Mouse (Mus musculus): ENCODE results near the gene Gpr89. TPM values are rescaled to one million over a fixed set of nuclear protein-coding genes. Genes with fewer than 3 reads are reported as not detected.

The Gpr89 gene
- total RNA-seq, 2 experiments from 2014 or later = 17.8 to 24.3 TPM

DNA sequence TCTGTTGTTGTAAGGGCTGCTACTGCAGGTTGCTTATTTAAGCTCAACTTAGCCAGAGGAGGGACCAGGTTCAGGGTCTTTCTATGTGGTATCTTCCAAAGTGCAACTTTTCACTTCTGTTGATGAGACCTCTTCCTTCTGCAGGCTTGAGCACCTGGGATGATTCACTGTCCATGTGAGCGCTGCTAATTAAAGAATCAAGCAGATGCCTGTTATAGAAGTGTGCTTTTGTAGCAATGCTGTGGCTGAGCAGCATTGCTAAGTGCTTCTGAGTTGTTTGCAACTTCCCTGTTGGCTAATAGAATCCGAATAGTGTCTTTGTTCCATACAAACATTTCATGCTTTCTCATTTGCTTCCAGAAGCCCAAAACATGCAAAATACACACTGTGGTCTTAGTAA is 34.9 kb downstream of the Gpr89 start:
- DNase-seq = no peak

DNA sequence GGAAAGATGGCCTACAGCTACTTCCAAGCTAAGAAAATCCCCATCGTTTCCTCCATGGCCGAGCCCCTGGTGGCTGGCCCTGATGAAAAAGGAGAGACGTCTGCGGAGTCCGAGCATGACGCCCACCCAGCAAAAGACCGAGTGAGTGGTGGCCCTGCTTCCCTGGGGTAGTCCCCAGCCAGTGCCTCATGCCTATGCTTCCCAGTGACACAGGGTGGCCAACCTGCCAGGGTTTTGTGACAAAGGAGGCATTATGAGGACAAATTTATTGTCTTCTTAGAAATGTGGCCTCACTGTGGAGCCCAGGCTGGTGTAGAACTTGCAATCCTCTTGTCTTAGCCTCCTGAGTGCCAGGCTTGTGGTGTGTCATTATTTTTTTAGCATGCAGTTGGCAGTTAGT is 36.1 kb downstream of the Gpr89 start:
- no peak for DNase-seq

DNA sequence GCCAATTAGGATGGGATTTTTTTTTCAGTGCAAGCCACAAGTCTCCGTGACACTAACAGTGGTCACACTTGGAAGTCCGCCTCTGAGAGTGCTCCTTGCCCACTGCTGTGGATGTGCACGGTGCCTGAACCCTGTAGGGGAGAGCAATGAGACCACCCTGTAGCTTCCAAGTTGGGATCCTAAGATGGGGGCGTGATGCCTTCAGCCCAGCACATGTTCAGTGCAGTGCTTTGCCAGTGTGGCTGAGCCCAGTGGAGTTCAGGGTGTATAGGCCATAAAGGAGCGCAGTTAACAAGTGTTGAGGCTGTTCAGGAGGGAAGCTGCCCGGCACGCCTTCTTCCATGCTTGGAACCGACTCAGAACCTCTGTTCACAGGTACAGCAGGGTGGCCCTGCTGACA is 36.6 kb downstream of the Gpr89 start:
- no peak for DNase-seq

DNA sequence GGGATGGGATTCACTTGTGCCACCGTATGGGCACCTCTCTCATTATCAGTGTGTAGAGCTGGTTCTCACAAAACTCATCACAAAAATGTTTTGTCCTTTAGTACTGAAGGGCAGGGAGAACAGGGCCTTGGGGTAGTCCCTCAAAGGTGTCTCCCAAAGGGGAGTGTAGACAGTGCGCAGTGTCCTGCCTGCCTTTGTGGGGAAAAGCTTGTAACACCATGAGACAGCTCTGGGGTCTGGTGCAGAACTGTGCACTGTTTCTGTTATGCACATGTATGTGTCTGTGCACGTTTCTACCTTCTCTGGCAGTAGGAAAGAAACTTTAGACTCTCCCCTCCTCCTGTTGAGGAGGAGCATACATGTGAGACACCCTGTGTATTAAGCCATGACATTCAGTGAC is 37.3 kb downstream of the Gpr89 start:
- DNase-seq = no peak

DNA sequence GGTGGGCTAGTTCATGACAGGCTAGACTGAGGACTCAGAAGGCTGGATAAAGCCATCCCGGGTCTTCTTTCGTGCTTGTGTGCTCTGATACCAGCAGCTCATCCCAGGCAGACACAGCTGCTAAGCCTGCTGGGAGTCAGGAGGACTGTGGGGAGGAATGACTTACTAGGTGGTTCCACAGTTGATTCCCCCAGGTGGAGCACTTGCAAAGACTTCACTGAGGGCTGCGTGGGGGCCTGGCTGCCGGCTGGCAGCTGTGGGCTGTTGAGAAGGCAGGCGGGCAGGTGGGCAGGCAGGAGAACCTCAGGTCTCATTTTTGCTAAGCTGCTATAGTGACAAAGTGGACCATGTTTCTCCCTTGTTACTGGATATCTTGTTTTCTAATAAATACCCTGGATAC is 44.6 kb downstream of the Gpr89 start:
- DNase-seq = no peak

DNA sequence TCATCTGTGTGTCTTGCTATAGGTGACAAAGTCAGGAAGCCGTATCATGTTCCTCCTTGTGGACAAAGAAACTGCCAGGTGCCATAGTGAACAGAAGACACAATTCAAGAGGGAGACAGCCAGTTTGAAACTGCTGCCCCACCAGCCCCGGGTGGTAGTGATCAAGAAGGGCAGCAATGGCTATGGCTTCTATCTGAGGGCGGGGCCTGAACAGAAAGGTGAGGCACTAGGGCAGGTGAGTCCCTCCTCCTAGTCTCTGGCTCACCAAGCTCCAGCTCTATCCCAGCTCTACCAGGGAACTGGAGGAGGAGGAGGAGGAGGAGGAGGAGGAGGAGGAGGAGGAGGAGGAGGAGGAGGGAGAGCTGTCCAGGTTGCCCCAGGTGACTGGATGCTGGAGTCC is 49.3 kb downstream of the Gpr89 start:
- DNase-seq = no peak

DNA sequence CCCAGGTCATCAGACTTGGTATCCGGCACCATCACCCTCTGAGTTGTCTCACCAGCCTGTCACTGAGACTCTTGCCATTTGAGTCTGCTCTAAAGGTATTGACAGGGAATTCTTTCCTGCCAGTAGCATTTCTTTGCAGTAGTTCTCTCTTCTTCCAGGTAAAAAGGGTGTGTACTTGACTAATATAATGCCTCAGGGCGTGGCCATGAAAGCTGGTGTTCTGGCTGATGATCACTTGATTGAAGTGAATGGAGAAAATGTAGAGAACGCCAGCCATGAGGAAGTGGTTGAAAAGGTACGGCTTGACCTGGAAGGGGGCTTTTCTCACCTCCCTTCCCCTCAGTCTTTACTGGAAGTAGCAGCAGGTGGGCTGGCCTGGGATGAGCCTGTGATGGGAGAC is 50.8 kb downstream of the Gpr89 start:
- DNase-seq = no peak

DNA sequence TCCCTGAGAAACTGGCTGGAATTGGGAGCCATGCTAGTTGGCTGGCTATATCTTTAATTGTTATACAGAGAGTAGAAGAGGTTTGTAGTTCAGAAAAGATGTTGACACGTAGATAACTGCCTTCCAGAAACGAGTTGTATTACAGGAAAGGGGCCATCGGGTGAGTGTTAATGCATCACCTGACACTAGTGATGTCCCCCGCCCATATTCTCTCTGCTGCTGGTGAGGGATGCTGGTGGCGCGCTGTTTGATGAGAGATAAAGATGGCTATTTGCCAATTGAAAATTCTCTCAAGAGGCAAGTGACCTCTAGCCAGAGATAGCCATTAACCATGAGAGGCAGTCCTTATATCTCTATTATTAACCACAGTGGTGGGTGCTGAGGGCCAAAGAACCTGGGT is 52.6 kb downstream of the Gpr89 start:
- no peak for DNase-seq

DNA sequence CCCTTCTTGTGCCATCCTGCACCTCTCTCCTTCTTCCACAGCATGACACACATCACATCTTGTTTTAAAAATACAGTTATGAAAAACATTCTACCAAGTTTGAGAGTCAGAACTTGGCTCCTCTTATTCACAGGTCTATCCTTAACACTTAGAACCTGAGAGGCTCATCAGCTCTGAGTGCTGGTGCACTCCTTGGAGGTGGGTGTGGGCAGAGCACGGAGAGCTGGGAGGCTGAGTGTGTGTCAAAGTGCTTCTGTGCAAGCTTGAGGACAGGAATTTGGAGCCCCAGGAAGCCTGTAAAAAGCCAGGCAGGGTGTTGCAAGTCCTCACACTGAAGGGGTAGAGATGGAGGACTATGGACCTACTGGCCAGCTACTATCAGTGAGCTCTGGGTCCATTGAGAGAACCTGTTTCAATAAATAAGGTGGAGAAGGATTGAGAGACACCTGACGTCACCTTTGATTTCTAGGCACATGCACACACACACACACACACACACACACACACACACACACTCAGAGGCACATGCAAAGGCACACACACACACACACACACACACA is 55.9 kb downstream of the Gpr89 start:
- DNase-seq = no peak

DNA sequence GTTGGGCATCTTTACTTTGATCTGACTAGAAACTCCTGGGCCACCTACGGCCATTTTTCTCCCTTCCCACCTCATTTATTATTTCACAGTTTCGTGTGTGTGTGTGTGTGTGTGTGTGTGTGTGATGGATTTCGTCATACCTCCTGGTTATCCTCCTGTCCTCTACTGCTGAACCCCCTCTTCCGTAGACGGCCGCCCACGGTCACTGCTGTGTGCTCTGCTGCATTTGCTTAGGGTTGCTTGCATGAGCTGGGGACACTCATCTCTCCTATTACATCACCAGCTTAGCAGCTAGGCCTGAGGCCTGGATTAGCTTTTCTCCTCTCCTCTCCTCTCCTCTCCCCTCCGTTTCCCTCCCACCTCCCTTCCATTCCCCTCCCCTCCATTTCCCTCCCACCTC is 56.7 kb downstream of the Gpr89 start:
- DNase-seq = no peak

DNA sequence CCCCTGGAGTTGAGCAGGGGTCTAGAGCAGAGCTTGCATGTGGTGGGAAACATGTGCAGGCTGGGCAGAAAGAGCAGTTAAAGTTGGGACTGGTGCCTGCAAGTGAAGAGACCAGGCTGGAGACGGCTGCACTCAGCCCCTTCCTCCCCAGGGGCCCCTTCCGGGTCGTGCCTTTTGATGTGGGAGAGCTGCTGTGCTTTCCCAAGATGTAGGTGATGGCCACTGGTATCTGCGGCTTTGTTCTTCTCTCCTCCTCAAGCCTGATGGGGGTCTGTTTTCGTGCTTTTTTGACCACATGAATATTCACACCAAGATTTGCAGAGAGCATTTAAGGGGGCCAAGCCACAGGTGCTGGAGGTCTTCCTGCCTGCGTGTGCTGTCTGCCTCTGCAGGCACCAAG is 57.5 kb downstream of the Gpr89 start:
- no peak for DNase-seq

DNA sequence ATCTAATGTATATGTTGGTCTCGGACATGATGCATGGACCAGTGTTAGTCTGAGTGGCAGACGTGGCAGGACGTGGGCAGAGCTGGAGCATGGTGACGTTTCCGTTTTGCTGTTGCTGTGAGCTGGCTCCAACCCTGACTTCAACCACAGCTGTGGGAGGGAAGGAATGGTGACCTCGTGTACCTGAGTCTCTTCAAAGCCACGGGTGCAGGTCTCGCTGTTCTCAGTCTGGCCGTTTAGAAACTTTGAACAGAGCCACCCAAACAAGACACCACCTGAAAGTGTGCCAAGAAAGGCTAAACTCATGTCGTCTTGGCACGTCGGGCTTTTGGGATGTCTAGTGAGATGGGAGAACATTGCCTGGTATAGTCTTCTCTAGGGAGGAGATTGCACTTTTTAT is 58.2 kb downstream of the Gpr89 start:
- no peak for DNase-seq

DNA sequence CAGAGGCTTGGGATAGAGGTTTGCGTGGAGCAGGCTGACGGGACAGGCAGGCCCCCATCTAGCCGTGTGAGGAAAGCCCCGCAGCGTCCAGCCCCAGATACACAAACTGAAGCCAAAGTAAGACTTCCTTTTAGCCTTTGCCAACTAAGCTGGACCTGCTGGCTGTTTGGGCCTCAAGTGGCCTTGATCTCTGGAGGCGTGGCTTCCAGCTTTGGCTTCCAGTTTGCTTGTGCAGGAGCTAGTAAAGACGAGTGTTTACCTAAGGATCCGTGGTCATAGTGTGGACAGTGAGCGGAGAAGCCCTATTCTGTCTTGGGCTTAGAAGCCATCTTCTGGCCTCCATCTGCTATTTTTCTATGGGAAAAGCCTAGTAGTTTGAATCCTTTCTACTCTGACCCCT is 59.3 kb downstream of the Gpr89 start:
- DNase-seq = no peak

DNA sequence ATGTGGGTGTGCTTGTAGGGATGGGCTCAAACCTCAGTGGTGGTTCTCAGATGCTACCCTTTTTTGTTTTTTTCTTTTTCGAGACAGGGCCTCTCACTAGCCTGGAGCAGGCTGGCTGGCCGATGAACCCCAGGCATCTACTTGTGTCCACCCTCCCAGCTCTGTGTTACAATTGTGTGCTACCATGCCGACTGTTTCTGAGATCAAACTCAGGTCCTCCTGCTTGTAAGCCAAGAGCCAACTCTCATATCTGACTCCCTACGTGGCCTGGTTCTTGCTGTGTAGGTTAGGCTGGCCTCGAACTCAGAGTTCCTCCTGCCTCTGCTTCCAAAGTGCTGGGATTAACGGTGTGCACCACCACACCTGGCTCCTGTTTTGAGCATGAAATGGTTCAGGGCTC is 60.0 kb downstream of the Gpr89 start:
- DNase-seq = no peak

DNA sequence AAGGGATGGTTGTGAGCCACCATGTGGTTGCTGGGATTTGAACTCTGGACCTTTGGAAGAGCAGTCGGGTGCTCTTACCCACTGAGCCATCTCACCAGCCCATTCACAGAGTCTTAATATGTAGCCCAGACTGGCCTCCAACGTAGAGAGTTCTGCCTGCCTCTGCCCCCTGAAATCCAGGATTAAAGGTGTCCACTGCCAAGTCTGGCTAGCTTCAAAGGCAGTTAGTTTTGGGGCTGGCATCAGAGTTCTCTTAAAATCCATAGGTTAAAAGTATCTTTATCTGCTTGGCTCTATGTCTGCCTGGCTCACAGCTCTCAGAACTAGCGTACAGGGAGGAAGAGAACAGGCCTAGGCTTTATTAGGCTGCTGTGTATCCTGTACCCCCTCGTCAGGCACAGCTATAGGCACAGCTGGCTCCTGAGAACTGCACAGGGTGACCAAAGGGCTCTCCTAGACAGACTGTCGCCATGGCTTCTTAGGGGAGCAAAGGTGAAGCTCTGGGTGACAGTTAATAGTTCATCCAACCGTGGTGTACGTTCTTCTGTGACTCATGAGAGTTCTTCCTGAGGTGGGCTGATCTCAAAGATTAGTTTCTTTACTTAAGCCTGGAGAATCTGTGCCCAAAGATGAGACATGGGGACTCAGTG is 66.0 kb downstream of the Gpr89 start:
- DNase-seq = no peak

DNA sequence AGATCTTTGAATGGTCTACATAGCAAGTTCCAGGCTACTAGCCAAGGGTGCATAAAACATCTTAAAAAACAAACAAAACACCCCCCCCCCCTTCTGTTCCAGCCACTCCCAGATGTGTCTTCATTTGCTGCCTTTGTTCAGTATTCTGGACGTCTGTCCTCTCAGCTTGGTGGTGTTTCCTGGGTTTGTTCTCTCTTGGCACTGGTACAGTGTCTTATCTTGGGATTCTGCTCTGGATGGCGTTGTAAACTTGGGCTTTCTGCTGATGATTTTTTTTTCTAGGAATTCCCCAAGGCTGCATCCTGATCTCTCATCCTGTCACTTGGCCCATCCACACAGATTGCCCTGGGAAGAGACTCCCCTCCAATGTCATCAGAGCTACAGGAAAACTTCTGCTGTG is 68.7 kb downstream of the Gpr89 start:
- DNase-seq = no peak

DNA sequence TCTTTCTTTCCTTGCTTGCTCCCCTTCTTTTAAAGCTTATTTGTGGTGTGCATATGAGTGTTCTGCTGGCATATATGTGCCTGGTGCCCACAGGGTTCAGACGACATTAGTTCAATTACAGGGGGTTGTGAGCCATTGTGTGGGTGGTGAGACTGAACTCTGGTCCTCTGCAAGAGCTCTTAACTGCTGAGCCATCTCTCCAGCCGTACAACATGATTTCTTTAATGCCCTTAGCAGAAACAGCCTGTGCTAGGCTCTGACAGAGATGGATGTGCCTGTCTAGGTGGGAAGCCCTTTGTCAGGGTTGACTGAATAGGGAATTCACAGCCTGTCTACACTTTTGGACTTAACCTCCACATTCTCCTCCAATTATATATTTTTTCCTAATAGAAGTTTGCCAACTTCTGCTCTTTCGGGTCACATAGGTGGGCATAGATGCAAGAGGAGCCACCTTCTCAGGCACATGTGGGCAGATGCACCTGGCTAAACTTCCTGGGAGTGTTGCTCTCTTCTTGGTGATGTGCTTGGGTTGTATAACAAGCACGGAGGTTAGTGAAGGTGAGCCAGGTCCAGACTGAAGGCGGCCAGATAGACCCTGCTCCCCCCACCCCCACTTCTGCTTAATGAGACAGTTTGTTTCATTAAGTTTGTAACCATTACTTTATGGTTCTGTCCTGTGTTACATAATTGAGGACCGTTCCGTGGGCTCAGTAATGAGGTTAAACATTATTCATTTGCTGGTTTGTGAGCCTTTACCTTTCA is 70.4 kb downstream of the Gpr89 start:
- no peak for DNase-seq

DNA sequence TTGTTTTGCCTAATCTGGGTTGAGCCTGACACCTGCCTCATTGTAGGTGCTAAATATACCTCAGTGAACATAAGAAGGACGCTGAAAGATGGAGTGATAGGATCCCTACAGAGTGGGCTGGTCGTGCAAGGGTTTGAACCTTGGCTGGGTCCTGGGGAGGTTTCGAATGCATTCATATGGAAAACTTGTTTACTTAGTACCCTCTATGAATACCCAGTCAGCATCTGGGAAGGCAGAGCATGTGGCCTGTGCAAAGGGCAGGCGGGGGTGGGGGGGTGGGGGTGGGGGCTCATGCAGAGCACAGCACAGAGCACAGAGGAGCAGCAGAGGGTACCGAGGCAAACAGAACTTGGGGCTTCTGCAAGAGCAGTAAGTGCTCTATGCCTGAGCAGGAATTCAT is 72.2 kb downstream of the Gpr89 start:
- no peak for DNase-seq

DNA sequence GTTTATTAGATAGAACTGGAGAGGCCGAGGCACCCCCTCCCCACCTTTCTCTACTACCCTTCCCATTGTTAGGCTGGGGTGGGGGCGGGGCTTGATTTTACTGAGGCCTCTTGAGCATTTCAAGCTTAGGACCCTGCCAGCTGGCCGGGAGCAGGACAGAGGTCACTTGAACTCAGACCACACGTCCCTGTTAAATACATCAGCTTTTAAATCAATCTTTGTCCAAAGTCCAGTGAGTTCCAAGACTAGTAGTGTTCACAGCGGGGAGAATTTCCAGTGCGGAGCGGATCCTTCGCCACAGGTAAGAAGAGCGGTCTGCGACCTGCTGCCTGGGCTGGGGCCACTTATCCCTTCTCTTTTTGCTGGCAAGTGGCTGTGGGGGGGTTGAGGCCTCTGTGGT is 75.3 kb downstream of the Gpr89 start:
- DNase-seq = no peak

DNA sequence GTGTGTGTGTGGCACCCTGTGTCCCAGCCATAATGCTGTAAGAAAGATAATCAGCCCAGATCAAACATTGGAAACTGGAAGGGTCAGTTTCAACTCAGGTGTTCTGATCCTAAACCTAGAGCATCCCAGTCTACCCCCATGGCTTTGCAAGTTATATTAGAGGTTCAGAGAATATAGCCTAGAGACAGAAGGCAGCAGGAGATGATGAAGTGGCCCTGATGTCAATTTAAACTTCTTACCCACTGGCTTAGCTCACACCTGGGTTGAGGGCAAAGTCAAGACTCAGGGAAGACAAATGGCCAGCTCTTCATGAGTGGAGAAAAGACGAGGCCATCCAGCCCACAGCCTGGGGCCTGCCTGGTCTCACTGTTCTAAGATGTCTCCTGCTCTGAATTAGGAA is 76.2 kb downstream of the Gpr89 start, which contains the start of the genes Pdzk1 and Cd160:
Gene Pdzk1, plus strand, starts transcription at position 301 of the 400 bp plus-strand sequence.
Gene Cd160, minus strand, starts transcription at position 368 of the 400 bp plus-strand sequence.
- no peak for DNase-seq

DNA sequence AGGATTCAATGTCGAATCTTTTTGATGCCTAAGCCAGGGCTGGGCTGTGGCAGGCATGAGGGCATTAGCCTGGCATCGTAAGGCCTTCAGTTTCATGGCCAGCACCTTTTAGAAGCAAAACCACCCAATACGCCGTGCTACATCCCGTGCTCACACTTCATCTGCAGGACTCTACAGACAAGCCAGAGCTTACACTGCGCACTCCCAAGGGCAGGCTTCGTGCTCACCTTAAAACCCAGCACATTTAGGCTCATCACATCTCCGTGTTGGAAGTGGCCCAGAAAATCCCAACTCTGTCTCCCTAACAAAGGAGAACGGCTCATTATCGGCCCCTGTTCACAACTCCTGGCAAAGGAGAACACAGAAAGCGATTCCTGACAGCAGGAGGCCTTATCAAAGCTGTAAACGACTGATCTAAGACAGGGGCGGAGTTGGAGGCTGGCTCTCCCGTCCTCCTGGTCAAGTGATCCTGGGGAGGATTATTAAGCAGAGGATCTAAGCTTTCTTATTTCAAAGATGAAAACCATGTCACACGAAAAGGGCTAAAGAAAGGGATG is 76.8 kb downstream of the Gpr89 start:
- DNase-seq = no peak

DNA sequence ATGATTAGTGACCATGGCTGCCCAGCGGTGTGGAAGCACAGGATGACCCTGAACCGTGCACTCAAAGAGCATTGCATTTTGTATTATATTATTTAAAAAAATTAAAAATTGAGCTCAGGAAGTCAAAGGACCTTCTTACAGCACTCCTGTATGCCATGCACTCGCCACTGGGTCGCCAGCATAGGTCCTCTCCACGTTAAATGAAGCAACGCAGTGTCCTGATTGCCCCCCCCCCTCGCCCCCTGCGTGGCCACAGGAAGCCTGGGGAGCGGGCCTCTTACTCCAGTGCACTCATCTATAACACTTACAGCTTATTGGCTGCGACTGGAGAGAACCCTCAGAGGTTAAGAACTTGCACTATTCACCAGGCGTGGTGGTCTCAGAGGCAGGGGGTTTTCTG is 79.9 kb downstream of the Gpr89 start:
- DNase-seq = no peak

DNA sequence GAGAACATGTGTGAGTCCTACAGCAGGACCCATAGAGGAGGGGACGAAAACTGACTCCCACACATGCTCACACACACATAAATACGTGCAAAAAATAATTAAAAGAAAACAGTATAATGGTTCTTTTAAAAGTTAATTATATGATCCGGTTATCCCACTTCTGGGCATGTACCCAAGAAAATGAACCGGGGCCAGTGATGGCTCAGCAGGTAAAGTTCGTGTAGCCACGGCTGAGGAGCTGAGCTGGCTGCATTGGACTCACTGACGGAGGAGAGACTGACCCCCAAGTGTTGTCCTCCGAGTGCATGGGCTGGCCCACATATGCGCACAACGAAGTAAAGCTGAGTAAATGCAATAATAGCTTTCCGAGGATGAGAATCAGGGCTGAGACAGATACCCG is 80.5 kb downstream of the Gpr89 start:
- DNase-seq = no peak

DNA sequence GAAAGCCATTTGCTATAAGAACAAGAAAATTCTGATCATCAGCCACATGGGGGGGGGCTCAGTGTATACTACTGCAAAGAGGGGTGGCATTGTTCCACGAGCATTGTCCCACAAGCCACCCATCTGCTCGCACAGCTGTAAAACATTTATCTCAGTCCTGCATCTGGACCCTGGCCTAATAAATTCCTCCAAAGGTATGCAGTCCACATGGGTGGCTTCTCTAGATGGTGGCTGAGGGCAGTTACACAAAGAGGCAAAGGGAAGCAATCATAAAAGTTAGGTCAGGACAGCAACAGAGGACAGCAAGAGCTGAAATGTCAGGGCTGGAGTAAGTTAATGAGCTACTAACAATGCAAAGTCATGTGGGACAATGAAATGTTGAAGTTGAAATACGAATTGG is 81.4 kb downstream of the Gpr89 start:
- no peak for DNase-seq
